Mouse (Mus musculus): ENCODE results near the gene Slc37a1. TPM values are rescaled to one million over a fixed set of nuclear protein-coding genes. Genes with fewer than 3 reads are reported as not detected.

Gene Slc37a1
- polyA plus RNA-seq, 1 experiment from 2014 or later, result 1.8 TPM

DNA sequence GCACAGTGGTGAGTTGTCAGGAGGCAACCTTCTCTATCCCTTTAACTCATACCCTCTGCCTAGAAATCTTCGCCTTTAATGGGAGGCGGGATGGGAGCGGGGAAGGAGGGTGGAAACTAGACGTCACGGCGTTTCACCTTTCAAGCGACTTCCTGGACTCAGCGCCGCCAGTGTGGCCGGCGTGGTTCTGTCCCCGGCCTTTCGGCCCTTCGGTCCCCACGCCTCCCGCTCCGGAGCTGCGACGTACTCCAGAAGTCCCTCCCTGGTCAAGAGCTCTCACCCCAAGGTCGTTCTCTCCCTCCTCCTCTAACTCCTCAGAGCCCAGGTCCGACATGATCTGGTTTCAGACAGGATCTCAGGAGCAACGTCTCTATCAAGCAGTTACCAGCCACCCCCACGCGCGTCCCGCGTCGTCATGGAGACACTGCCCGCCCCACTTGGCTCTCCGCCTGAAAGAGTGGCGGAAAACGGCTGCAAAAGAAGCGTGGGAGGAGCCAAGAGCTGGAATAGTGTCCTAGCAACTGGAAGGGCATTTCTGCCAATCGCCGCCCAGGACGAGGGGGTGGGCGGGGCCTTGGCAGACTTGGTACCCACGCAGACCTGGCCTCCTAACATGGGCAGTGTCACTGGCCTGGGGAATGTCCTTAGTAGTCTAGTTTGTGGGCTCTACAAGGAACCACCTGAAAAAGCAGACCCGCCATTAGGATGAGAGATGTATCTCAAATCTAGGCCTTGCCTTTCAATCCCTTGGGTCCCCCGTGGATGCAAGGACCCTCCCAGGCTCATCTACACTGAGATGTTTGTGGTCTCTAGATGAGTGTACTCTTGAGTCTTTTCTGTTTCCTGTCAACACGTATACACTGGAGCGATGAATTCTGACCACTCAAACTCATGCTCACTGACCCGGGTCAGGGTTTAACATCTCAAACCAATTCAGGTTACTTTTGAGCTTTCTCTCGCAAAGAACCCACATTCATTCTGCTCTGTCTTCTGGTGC, 9.4 kb upstream of the Slc37a1 start, which contains the start of gene Rsph1:
Gene Rsph1 (minus strand): TSS at position 462 of the 997 bp plus-strand sequence.
- no peak within 1 kb of the TSS for H3K27ac ChIP-seq (replicated peaks; ENCODE audit: low read depth, low read length)
- ATAC-seq (replicated peaks; ENCODE audit: insufficient number of reproducible peaks, low FRiP score, low TSS enrichment, low read depth) (peak; percentile 81), DNase-seq (ENCODE audit: low spot score) (peak; percentile 92)
- no peaks in the 10 kb centered on the region for H3K36me3 ChIP-seq (replicated peaks; ENCODE audit: control insufficient read depth, insufficient read depth, low read depth, low read length)
- peak within 1 kb of the TSS; percentile 41 for H3K4me3 ChIP-seq (ENCODE audit: low read depth, low read length)
- no peaks in the 10 kb centered on the region for H3K4me1 ChIP-seq (ENCODE audit: control insufficient read depth, insufficient read depth, low read length)
- peak within 1 kb of the TSS; percentile 56 for H3K9ac ChIP-seq (replicated peaks; ENCODE audit: low read length)
- no peaks in the 10 kb centered on the region for H3K9me3 ChIP-seq (replicated peaks; ENCODE audit: control insufficient read depth, low read length)
- peak within 1 kb of the TSS; percentile 91 for H3K4me2 ChIP-seq (ENCODE audit: low read depth, low read length)
- H3K27me3 ChIP-seq (ENCODE audit: control insufficient read depth, insufficient read depth, low read length), result no peaks in the 10 kb centered on the region
- WGBS, result 9% methylated on average over 44 of the region's 44 CpGs

DNA sequence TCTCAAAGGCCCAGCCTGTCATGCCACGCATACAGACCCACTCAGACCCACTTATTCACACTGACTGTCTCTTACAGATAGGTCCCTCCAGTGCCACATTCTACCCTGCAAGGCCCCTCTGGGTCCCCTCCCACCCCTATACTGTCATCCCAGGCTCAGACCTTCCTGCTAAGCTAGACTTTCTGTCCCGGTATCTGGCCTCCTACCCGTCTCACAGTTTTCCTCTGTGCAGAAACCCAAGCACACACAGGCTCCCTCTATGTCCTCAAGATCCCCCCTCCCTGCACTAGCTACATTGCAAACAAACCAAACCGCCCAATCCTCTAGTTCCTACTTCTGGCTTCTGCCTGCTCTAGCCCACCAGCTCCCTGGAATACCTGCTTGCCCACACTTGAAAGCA, 8.7 kb upstream of the Slc37a1 start:
- no peak overlapping the region for H3K9ac ChIP-seq (replicated peaks; ENCODE audit: low read length)
- no peaks in the 10 kb centered on the region for H3K27me3 ChIP-seq (ENCODE audit: control insufficient read depth, insufficient read depth, low read length)
- no peaks in the 10 kb centered on the region for H3K4me1 ChIP-seq (ENCODE audit: control insufficient read depth, insufficient read depth, low read length)
- H3K4me2 ChIP-seq (ENCODE audit: low read depth, low read length), result no peak overlapping the region
- DNase-seq (ENCODE audit: low spot score) (no peak), ATAC-seq (replicated peaks; ENCODE audit: insufficient number of reproducible peaks, low FRiP score, low TSS enrichment, low read depth) (no peak)
- H3K36me3 ChIP-seq (replicated peaks; ENCODE audit: control insufficient read depth, insufficient read depth, low read depth, low read length), result no peaks in the 10 kb centered on the region
- no peak overlapping the region for H3K4me3 ChIP-seq (ENCODE audit: low read depth, low read length)
- no peak overlapping the region for H3K27ac ChIP-seq (replicated peaks; ENCODE audit: low read depth, low read length)
- H3K9me3 ChIP-seq (replicated peaks; ENCODE audit: control insufficient read depth, low read length), result no peaks in the 10 kb centered on the region
- WGBS, result 67% methylated on average over 4 of the region's 4 CpGs

DNA sequence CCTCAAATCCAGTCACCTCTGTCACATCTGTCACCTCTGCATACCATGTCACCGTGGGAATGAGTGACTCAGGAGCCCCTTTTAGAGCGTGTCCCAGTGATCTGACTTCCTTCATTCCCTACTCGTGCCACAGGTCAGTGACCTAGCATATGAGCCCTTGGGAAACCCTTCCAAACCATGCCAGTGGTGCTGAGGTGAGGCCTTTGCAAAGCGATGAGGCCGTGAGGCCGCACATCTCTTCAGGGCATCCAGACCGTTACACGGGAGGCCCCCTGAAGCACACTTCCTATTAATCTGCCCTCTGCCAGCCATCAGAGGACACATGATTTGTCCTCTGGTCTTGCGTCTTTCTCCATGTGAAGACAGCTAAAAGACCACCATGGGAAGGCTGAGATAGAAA, 7.1 kb upstream of the Slc37a1 start:
- 81% methylated on average over 9 of the region's 9 CpGs for WGBS
- DNase-seq (ENCODE audit: low spot score) (no peak), ATAC-seq (replicated peaks; ENCODE audit: insufficient number of reproducible peaks, low FRiP score, low TSS enrichment, low read depth) (no peak)
- Histone ChIP-seq H3K4me2 (ENCODE audit: low read depth, low read length) (no peak overlapping the region), H3K4me3 (ENCODE audit: low read depth, low read length) (no peak overlapping the region), H3K27ac (replicated peaks; ENCODE audit: low read depth, low read length) (no peak overlapping the region), H3K9me3 (replicated peaks; ENCODE audit: control insufficient read depth, low read length) (no peaks in the 10 kb centered on the region), H3K27me3 (ENCODE audit: control insufficient read depth, insufficient read depth, low read length) (no peaks in the 10 kb centered on the region), H3K9ac (replicated peaks; ENCODE audit: low read length) (no peak overlapping the region), H3K36me3 (replicated peaks; ENCODE audit: control insufficient read depth, insufficient read depth, low read depth, low read length) (no peaks in the 10 kb centered on the region), H3K4me1 (ENCODE audit: control insufficient read depth, insufficient read depth, low read length) (no peaks in the 10 kb centered on the region)

DNA sequence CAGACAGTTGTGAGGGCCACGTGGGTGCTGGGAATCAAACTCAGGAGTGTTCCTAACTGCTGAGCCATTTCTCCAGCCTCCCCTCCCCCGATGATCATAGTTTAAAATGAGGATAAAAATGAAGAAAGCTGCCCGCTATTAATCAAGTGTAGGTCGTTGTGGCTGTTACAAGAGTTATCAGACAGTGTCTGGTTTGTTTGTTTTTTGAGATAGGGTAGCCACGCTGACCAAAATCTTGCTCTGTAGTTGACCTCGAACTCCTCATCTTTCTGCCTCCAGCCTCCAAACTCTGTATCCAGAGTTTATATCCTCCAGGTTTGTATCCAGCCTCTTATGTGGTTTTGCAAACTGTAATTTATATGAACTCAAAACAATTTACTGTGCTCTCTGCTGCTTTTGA, 6.3 kb upstream of the Slc37a1 start:
- 75% methylated on average over 6 of the region's 6 CpGs for WGBS
- Histone ChIP-seq H3K4me1 (ENCODE audit: control insufficient read depth, insufficient read depth, low read length) (no peaks in the 10 kb centered on the region), H3K36me3 (replicated peaks; ENCODE audit: control insufficient read depth, insufficient read depth, low read depth, low read length) (no peaks in the 10 kb centered on the region), H3K4me2 (ENCODE audit: low read depth, low read length) (no peak overlapping the region), H3K27ac (replicated peaks; ENCODE audit: low read depth, low read length) (no peak overlapping the region), H3K27me3 (ENCODE audit: control insufficient read depth, insufficient read depth, low read length) (no peaks in the 10 kb centered on the region), H3K9me3 (replicated peaks; ENCODE audit: control insufficient read depth, low read length) (no peaks in the 10 kb centered on the region), H3K4me3 (ENCODE audit: low read depth, low read length) (no peak overlapping the region), H3K9ac (replicated peaks; ENCODE audit: low read length) (no peak overlapping the region)
- ATAC-seq (replicated peaks; ENCODE audit: insufficient number of reproducible peaks, low FRiP score, low TSS enrichment, low read depth) (no peak), DNase-seq (ENCODE audit: low spot score) (no peak)

DNA sequence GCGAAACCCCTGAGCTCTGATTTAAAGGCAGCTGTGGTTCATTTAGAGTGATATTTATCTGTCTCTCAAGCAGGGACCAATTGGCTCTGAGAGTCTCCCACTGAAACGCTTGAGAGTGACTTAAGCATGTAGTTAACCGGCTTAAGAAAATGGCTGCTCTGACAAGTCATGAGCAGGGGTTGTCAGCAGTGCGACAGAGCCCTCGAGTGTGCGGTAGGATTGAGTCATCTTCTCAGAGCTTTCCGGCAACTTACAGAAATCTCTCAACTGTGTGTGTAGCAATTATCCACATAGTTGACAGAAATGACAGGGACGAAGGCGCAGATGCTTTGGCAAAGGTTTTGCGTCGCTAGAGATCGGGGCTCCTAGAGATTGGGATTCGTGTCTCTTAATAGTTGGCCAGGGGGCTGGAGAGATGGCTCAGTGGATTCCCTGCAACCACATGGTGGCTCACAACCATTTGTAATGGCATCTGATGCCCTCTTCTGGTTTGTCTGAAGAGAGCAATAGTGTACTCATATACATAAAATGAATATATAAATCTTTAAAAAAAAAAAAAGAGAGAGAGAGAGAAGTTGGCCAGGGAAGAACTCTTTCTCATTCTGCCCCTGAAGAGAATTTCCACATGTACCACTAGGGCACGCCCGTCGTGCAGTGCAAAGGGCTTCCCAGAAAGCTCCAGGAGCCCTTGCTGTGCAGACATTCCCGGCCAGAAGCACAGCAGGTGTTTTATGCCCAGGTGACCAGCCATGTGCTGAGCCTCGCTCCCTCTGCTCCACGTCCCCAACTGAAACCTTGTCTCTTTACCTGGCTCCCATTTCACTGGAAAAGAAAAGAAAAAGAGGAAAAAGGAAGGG, 4.5 kb upstream of the Slc37a1 start:
- Histone ChIP-seq H3K27ac (replicated peaks; ENCODE audit: low read depth, low read length) (no peak overlapping the region), H3K9me3 (replicated peaks; ENCODE audit: control insufficient read depth, low read length) (no peaks in the 10 kb centered on the region), H3K36me3 (replicated peaks; ENCODE audit: control insufficient read depth, insufficient read depth, low read depth, low read length) (no peaks in the 10 kb centered on the region), H3K4me1 (ENCODE audit: control insufficient read depth, insufficient read depth, low read length) (no peaks in the 10 kb centered on the region), H3K4me2 (ENCODE audit: low read depth, low read length) (no peak overlapping the region), H3K27me3 (ENCODE audit: control insufficient read depth, insufficient read depth, low read length) (no peaks in the 10 kb centered on the region), H3K4me3 (ENCODE audit: low read depth, low read length) (no peak overlapping the region), H3K9ac (replicated peaks; ENCODE audit: low read length) (no peak overlapping the region)
- DNase-seq (ENCODE audit: low spot score) (peak; percentile 8), ATAC-seq (replicated peaks; ENCODE audit: insufficient number of reproducible peaks, low FRiP score, low TSS enrichment, low read depth) (no peak)
- 48% methylated on average over 19 of the region's 19 CpGs for WGBS

DNA sequence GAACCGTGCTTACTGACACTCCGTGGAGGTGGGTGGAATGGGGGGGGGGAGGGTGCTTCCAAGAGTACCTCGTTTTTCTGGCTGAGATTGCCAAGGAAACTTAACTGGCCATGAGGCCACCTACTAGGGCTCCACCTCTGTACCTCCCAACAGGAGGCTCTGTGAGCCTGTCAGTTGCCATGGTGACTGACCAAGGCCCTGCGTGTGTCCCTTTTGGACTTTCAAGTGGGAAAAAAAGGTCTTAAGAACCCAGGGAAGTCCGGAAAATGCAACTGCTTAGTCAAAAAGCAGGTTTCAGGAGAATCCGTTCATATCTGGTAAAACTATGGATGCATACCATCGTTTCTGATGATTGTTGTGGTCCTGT, 3.9 kb upstream of the Slc37a1 start:
- Histone ChIP-seq H3K4me2 (ENCODE audit: low read depth, low read length) (no peak overlapping the region), H3K36me3 (replicated peaks; ENCODE audit: control insufficient read depth, insufficient read depth, low read depth, low read length) (no peaks in the 10 kb centered on the region), H3K9ac (replicated peaks; ENCODE audit: low read length) (no peak overlapping the region), H3K27ac (replicated peaks; ENCODE audit: low read depth, low read length) (no peak overlapping the region), H3K9me3 (replicated peaks; ENCODE audit: control insufficient read depth, low read length) (no peaks in the 10 kb centered on the region), H3K4me3 (ENCODE audit: low read depth, low read length) (no peak overlapping the region), H3K4me1 (ENCODE audit: control insufficient read depth, insufficient read depth, low read length) (no peaks in the 10 kb centered on the region), H3K27me3 (ENCODE audit: control insufficient read depth, insufficient read depth, low read length) (no peaks in the 10 kb centered on the region)
- ATAC-seq (replicated peaks; ENCODE audit: insufficient number of reproducible peaks, low FRiP score, low TSS enrichment, low read depth) (no peak), DNase-seq (ENCODE audit: low spot score) (no peak)
- WGBS, result 19% methylated on average over 7 of the region's 7 CpGs

DNA sequence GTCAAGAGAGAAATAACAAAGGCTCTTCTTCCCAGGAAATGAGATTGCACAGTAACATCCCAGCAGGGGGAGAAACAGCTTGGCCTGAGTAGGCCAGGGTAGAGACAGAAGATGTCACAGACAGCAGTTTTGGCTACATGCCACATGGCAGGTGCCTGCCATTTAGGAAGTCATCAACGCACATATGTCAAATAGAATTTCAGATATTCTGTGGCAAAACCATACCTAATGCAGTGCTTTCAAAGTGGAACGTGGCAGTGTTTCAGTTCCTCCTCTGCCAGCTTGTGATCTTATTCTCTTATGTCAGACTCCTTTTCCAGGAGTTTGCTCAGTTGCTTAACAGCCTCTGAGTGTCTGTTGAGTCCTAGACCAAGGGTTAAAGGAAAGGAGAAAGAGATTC, 725 bp upstream of the Slc37a1 start:
- Histone ChIP-seq H3K4me2 (ENCODE audit: low read depth, low read length) (no peak overlapping the region), H3K9me3 (replicated peaks; ENCODE audit: control insufficient read depth, low read length) (no peaks in the 10 kb centered on the region), H3K27ac (replicated peaks; ENCODE audit: low read depth, low read length) (no peak overlapping the region), H3K9ac (replicated peaks; ENCODE audit: low read length) (no peak overlapping the region), H3K4me1 (ENCODE audit: control insufficient read depth, insufficient read depth, low read length) (no peaks in the 10 kb centered on the region), H3K36me3 (replicated peaks; ENCODE audit: control insufficient read depth, insufficient read depth, low read depth, low read length) (no peaks in the 10 kb centered on the region), H3K4me3 (ENCODE audit: low read depth, low read length) (no peak overlapping the region), H3K27me3 (ENCODE audit: control insufficient read depth, insufficient read depth, low read length) (no peaks in the 10 kb centered on the region)
- no peak for DNase-seq (ENCODE audit: low spot score)
- 86% methylated on average over 2 of the region's 2 CpGs for WGBS
- ATAC-seq (replicated peaks; ENCODE audit: insufficient number of reproducible peaks, low FRiP score, low TSS enrichment, low read depth), result no peak

DNA sequence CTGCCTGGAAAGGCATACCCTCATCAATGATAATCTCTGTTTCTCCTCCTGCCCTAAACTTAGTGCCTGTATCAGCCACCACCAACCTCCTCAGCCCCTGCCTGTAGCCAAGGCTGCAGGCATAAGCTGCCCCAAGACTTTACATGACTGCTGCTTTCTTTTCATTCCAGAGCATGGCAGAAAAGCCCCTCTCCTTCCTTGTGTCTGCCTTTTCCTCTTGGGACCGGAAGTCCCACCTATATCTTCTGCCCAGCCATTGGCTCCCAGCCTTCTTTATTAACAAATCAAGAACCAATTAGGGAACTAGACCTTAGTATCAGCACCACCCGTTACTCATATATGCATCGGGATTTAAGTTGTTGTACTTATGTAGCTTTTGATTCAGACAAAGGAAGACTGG, 624 bp downstream of the Slc37a1 start:
- Histone ChIP-seq H3K4me3 (ENCODE audit: low read depth, low read length) (no peak overlapping the region), H3K36me3 (replicated peaks; ENCODE audit: control insufficient read depth, insufficient read depth, low read depth, low read length) (no peaks in the 10 kb centered on the region), H3K9ac (replicated peaks; ENCODE audit: low read length) (no peak overlapping the region), H3K4me2 (ENCODE audit: low read depth, low read length) (no peak overlapping the region), H3K4me1 (ENCODE audit: control insufficient read depth, insufficient read depth, low read length) (no peaks in the 10 kb centered on the region), H3K9me3 (replicated peaks; ENCODE audit: control insufficient read depth, low read length) (no peaks in the 10 kb centered on the region), H3K27me3 (ENCODE audit: control insufficient read depth, insufficient read depth, low read length) (no peaks in the 10 kb centered on the region), H3K27ac (replicated peaks; ENCODE audit: low read depth, low read length) (no peak overlapping the region)
- 82% methylated on average over 3 of the region's 3 CpGs for WGBS
- ATAC-seq (replicated peaks; ENCODE audit: insufficient number of reproducible peaks, low FRiP score, low TSS enrichment, low read depth) (no peak), DNase-seq (ENCODE audit: low spot score) (no peak)
